Mouse (Mus musculus): ENCODE data around the gene Amigo2. TPM values are rescaled to one million over a fixed set of nuclear protein-coding genes. Genes with fewer than 3 reads are reported as not detected.

The Amigo2 gene
- total and polyA plus RNA-seq, 3 experiments = 6.4 to 23.0 (median 19.1) TPM

DNA sequence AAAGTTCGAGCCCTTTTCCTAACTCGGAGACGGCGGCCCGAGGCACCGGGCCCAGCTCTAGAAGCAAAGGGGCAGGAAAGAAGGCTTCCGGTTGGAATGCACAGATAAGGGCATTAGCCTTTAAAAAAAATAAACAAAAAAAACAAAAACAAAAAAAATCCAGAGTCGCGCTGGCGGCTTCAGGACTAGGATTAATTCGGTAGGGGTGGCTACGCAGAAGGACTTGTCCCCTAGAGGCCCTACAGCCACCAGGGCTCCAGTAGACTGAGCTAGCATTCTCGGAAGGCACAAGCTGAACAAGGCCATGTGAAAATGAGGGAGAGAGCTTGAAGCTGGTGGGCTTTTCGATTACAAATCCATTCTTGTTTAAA, 689 bp upstream of the Amigo2 start:
- no peaks in the 10 kb centered on the region; the same call in 1 of the 2 replicates for H3K79me2 ChIP-seq (replicated peaks; ENCODE audit: control insufficient read depth, extremely low read depth, insufficient read depth, poor library complexity, severe bottlenecking)
- H3K4me1 ChIP-seq (ENCODE audit: control insufficient read depth in 1 of 2, insufficient read depth in 2 of 2) = peaks cover 16 to 56% of the 10 kb centered on the region in 2 experiments
- H3K9ac ChIP-seq (ENCODE audit: insufficient read depth, low read depth) = peak overlapping the region; percentile 99
- H3K27me3 ChIP-seq (replicated peaks) = peaks cover 15% of the 10 kb centered on the region
- TF ChIP-seq NELFE (IDR thresholded peaks at IDR 0.05; ENCODE audit: low read depth, low read length) (no peak), CHD2 (IDR thresholded peaks at IDR 0.05; ENCODE audit: low read length) (no peak), KAT2A (IDR thresholded peaks at IDR 0.05; ENCODE audit: insufficient replicate concordance, low read length) (no peak), E2F4 (IDR thresholded peaks at IDR 0.05; ENCODE audit: insufficient replicate concordance, low read depth, low read length) (no peak), BHLHE40 (IDR thresholded peaks at IDR 0.05; ENCODE audit: low read depth, low read length) (no peak), POLR2AphosphoS2 (IDR thresholded peaks at IDR 0.05; ENCODE audit: low read depth, low read length) (0 out of 2 replicates have a peak, but pooled peaks have one; percentile 24), ETS1 (conservative IDR thresholded peaks at IDR 0.05; ENCODE audit: low read depth, low read length) (no peak), JUND (conservative IDR thresholded peaks at IDR 0.05; ENCODE audit: low read depth, low read length) (no peak), RCOR1 (conservative IDR thresholded peaks at IDR 0.05; ENCODE audit: low read depth, low read length) (no peak), PAX5 (IDR thresholded peaks at IDR 0.05; ENCODE audit: low read length) (no peak), UBTF (IDR thresholded peaks at IDR 0.05; ENCODE audit: low read depth, low read length) (no peak), IRF4 (IDR thresholded peaks at IDR 0.05; ENCODE audit: low read depth, low read length) (no peak), MXI1 (IDR thresholded peaks at IDR 0.05; ENCODE audit: low read depth, low read length) (peak; percentile 14; the same call in 1 of the 2 replicates), RAD21 (IDR thresholded peaks at IDR 0.05; ENCODE audit: low read depth, low read length) (no peak)
- dilution Hi-C loops (cut with MboI; ENCODE audit: extremely low pct_ligation_motif_present, extremely low pct_unique_long_range_greater_than_20kb, low sequenced_read_pairs) = no loop called here
- in situ Hi-C loops (cut with MboI; ENCODE audit: low pct_ligation_motif_present, low pct_unique_long_range_greater_than_20kb, low sequenced_read_pairs) = loop anchor here (10.0 kb wide), 2 partner anchors 247 to 327 kb away; no protein-coding TSS in a partner anchor
- no peak for DNase-seq (ENCODE audit: extremely low read depth)
- H3K9me3 ChIP-seq (replicated peaks; ENCODE audit: low read length) = no peaks in the 10 kb centered on the region
- peak overlapping the region; percentile 67 to 81 (median 70) for H3K4me3 ChIP-seq (replicated peaks in 1 of 3; ENCODE audit: low read depth in 2 of 3, low read length in 2 of 3, poor library complexity in 1 of 3)
- H3K36me3 ChIP-seq (replicated peaks in 1 of 2; ENCODE audit: control insufficient read depth in 1 of 2, insufficient read depth in 1 of 2, low read length in 1 of 2) = peaks cover 0 to 10% of the 10 kb centered on the region in 2 experiments
- H3K4me2 ChIP-seq (ENCODE audit: insufficient read depth, low read depth, poor library complexity, severe bottlenecking) = peak overlapping the region; percentile 86
- peak overlapping the region; percentile 43 for H3K27ac ChIP-seq (ENCODE audit: insufficient read depth, low read depth)

DNA sequence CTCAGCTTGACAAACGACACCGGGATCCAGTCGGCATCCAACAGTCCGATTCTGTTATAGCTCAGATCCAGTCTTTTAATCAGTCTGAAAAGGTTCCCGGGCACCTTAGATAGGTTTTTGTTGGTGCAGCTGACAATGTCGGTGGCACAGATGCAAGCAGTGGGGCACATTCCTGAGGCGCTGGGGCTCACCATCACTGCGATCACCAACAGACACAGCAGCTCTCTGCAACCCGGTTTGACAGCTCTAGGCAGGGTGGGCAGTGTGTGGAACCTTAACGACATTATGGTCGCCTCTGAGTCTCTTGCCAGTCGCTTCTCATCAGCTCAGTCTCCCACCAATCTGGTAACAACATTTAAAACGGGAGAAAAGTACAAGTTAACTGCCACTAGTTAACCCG, 831 bp downstream of the Amigo2 start:
- Histone ChIP-seq H3K36me3 (replicated peaks in 1 of 2; ENCODE audit: control insufficient read depth in 1 of 2, insufficient read depth in 1 of 2, low read length in 1 of 2) (peaks cover 1 to 15% of the 10 kb centered on the region in 2 experiments), H3K9ac (ENCODE audit: insufficient read depth, low read depth) (peak overlapping the region; percentile 99; the same call in 1 of the 2 replicates), H3K27ac (ENCODE audit: insufficient read depth, low read depth) (no peak overlapping the region), H3K4me1 (ENCODE audit: control insufficient read depth in 1 of 2, insufficient read depth in 2 of 2) (peaks cover 6 to 41% of the 10 kb centered on the region in 2 experiments; a peak in 3 of 4 replicates), H3K9me3 (replicated peaks; ENCODE audit: low read length) (no peaks in the 10 kb centered on the region), H3K4me3 (replicated peaks in 1 of 3; ENCODE audit: low read depth in 2 of 3, low read length in 2 of 3, poor library complexity in 1 of 3) (peak overlapping the region; percentile 53 to 81 (median 70)), H3K79me2 (replicated peaks; ENCODE audit: control insufficient read depth, extremely low read depth, insufficient read depth, poor library complexity, severe bottlenecking) (no peaks in the 10 kb centered on the region; the same call in 1 of the 2 replicates), H3K27me3 (replicated peaks) (peaks cover 15% of the 10 kb centered on the region), H3K4me2 (ENCODE audit: insufficient read depth, low read depth, poor library complexity, severe bottlenecking) (peak overlapping the region; percentile 86; the same call in 1 of the 2 replicates)
- TF ChIP-seq MAZ (IDR thresholded peaks at IDR 0.05; ENCODE audit: low read depth, low read length) (no peak), ETS1 (conservative IDR thresholded peaks at IDR 0.05; ENCODE audit: low read depth, low read length) (no peak), MAFK (IDR thresholded peaks at IDR 0.05; ENCODE audit: insufficient replicate concordance, low read length) (no peak), EP300 (IDR thresholded peaks at IDR 0.05; ENCODE audit: low read length) (no peak), CHD2 (IDR thresholded peaks at IDR 0.05; ENCODE audit: low read length) (no peak), GABPA (IDR thresholded peaks at IDR 0.05; ENCODE audit: insufficient replicate concordance, low read depth, low read length) (no peak), SIN3A (IDR thresholded peaks at IDR 0.05; ENCODE audit: low read length) (no peak), E2F4 (IDR thresholded peaks at IDR 0.05; ENCODE audit: insufficient replicate concordance, low read depth, low read length) (no peak), ZKSCAN1 (IDR thresholded peaks at IDR 0.05; ENCODE audit: borderline replicate concordance, low read depth, low read length) (no peak), NRF1 (IDR thresholded peaks at IDR 0.05; ENCODE audit: low read depth, low read length) (no peak), ZMIZ1 (IDR thresholded peaks at IDR 0.05; ENCODE audit: low read depth, low read length) (no peak), JUND (conservative IDR thresholded peaks at IDR 0.05; ENCODE audit: low read depth, low read length) (no peak), POLR2A (IDR thresholded peaks at IDR 0.05; ENCODE audit: low read depth, low read length) (no peak), MEF2A (IDR thresholded peaks at IDR 0.05; ENCODE audit: borderline replicate concordance, low read depth, low read length) (no peak), IRF4 (IDR thresholded peaks at IDR 0.05; ENCODE audit: low read depth, low read length) (no peak), KAT2A (IDR thresholded peaks at IDR 0.05; ENCODE audit: insufficient replicate concordance, low read length) (no peak), SMC3 (IDR thresholded peaks at IDR 0.05; ENCODE audit: low read depth, low read length) (no peak), USF1 (IDR thresholded peaks at IDR 0.05; ENCODE audit: low read depth, low read length) (no peak), MXI1 (IDR thresholded peaks at IDR 0.05; ENCODE audit: low read depth, low read length) (no peak)
- dilution Hi-C loops (cut with MboI; ENCODE audit: extremely low pct_ligation_motif_present, extremely low pct_unique_long_range_greater_than_20kb, low sequenced_read_pairs) (no loop called here), in situ Hi-C loops (cut with MboI; ENCODE audit: low pct_ligation_motif_present, low pct_unique_long_range_greater_than_20kb, low sequenced_read_pairs) (loop anchor here (10.0 kb wide), 2 partner anchors 249 to 329 kb away; no protein-coding TSS in a partner anchor)
- DNase-seq (ENCODE audit: extremely low read depth) = no peak
